Mouse (Mus musculus) heart, adult 2 months (tissue): ENCODE results near the gene Gdpd3. TPM values are rescaled to one million over a fixed set of nuclear protein-coding genes. Genes with fewer than 3 reads are reported as not detected.

Source experiments
- DNase-seq, 2 experiments: peaks; one replicate each; pipeline ENCODE4 v3.0.0; 2021
- H3K27ac ChIP-seq: fragments of 200-600 bp; 2 replicates; pipeline ENCODE4 v1.8.1; 2022
- H3K27me3 ChIP-seq: fragments of 200-500 bp; 2 replicates; pipeline ENCODE4 v1.6.1; 2012; ENCODE audit warnings: mild to moderate bottlenecking, low read length, inconsistent platforms, mixed read lengths; ENCODE audit not compliant: control insufficient read depth, insufficient read depth
- H3K36me3 ChIP-seq: fragments of 200-500 bp; 2 replicates; pipeline ENCODE4 v1.6.1; 2012; ENCODE audit warnings: low read length, inconsistent platforms; ENCODE audit not compliant: control insufficient read depth, insufficient read depth
- H3K4me1 ChIP-seq: fragments of 200-500 bp; 2 replicates; pipeline ENCODE4 v1.6.1; 2011; ENCODE audit warnings: low read length; ENCODE audit not compliant: control insufficient read depth, insufficient read depth
- H3K4me3 ChIP-seq: fragments of 200-600 bp; 2 replicates; pipeline ENCODE4 v1.8.1; 2022
- H3K79me2 ChIP-seq: fragments of 200-500 bp; replicated peaks from 2 replicates; pipeline ENCODE4 v1.6.1; 2012; ENCODE audit warnings: mild to moderate bottlenecking, inconsistent platforms, low read length, moderate library complexity, mixed read lengths; ENCODE audit not compliant: control insufficient read depth, insufficient read depth
- H3K9ac ChIP-seq: fragments of 200-500 bp; 2 replicates; pipeline ENCODE4 v1.6.1; 2012; ENCODE audit warnings: low read depth, mild to moderate bottlenecking, control low read depth, inconsistent platforms, low read length, mixed read lengths
- CTCF ChIP-seq: fragments of 200-600 bp; IDR thresholded peaks from 2 replicates; pipeline ENCODE4 v1.8.1; 2022; ENCODE audit warnings: antibody characterized with exemption, mild to moderate bottlenecking, moderate library complexity
- EP300 ChIP-seq: fragments of 200-500 bp; IDR thresholded peaks from 2 replicates; pipeline ENCODE4 v1.6.1; 2011; ENCODE audit warnings: low read depth, low read length, control low read depth; ENCODE audit not compliant: insufficient read depth
- POLR2A ChIP-seq: fragments of 200-500 bp; IDR thresholded peaks from 2 replicates; pipeline ENCODE4 v1.6.1; 2011; ENCODE audit warnings: mild to moderate bottlenecking, low read depth, low read length, control low read depth; ENCODE audit not compliant: insufficient read depth
- WGBS: fragments of 180-500 bp; shearing (Covaris S2); methylation state at CpG from one replicate; pipeline ENCODE4 v1.1.7; 2018; 5-methylcytosine and 5-hydroxymethylcytosine counted together
- intact Hi-C: fragments of 180-260 bp; cut with DNase I; formaldehyde crosslinking; loops from one replicate; pipeline ENCODE4 v1.15.1; 2025
- polyA plus RNA-seq: library from polyadenylated mRNA; depleted of rRNA; stranded (reverse); fragments of >200 nt; gene quantifications from 2 replicates; pipeline ENCODE4 v1.2.3, GENCODE M21; 2012
- total RNA-seq, 2 experiments: library from RNA; stranded (reverse); gene quantifications; 2 replicates each; pipeline ENCODE4 v1.2.3; 2021

Gdpd3 gene
- total and polyA plus RNA-seq, 3 experiments, result 1.3 to 4.3 (median 1.3) TPM

DNA sequence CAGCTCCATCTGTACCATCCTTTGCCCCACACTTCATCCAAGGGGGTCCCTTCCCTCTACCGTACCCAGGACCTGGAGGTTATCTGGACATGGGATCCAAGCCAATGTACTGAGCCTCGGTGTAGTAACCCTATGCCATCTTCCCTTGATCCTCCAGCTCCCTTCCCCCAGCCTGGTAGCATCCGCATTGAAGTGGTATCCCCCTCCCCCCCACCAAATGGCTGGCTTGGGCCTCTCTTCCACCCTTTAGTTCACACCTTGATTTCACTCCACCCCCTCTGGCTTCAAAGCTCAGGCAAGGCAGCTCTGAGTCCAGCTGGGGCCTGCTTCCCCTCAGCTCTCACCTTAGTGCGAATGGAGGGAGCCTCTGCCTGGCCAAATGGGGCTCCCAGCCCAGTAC lies 18.9 kb downstream of the Gdpd3 start:
- WGBS, result 64% methylated on average over 4 of the region's 4 CpGs

DNA sequence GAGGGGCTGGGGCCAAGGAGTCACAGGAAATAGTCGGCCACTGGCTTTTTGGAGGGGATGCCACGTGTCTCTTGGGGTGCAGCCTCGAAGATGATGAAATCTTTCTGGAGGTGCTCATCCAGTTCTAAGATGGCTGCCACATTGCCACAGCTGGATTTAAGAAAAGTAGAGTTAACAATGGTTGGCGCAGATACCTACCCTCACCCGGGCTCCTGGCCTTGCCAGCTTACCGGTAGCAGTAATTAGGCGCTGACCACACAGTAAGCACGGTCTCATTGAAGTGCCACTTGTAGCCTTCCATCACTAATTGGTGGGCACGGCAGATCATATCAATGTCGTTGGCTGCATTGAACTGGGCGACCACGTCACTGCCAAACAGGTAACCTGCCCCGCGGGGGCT lies 20.0 kb downstream of the Gdpd3 start:
- Histone ChIP-seq H3K4me3 (no peak overlapping the region), H3K27me3 (no peaks in the 10 kb centered on the region), H3K79me2 (no peaks in the 10 kb centered on the region; the same call in 1 of the 2 replicates), H3K27ac (no peak overlapping the region), H3K36me3 (peaks cover 4% of the 10 kb centered on the region; the same call in 1 of the 2 replicates), H3K4me1 (no peaks in the 10 kb centered on the region; the same call in 1 of the 2 replicates), H3K9ac (no peak overlapping the region)
- TF ChIP-seq POLR2A, result no peak
- intact Hi-C loops, result no loop called here
- DNase-seq, result no peak
- WGBS, result 85% methylated on average over 14 of the region's 14 CpGs

More for the DNA sequence above, 18.9 kb downstream of the Gdpd3 start:
- Histone ChIP-seq H3K4me1 (peaks cover 2% of the 10 kb centered on the region; the same call in 1 of the 2 replicates), H3K9ac (no peak overlapping the region), H3K27ac (no peak overlapping the region), H3K79me2 (no peaks in the 10 kb centered on the region; the same call in 1 of the 2 replicates), H3K27me3 (no peaks in the 10 kb centered on the region), H3K4me3 (no peak overlapping the region), H3K36me3 (no peaks in the 10 kb centered on the region)
- TF ChIP-seq POLR2A (no peak), EP300 (no peak), CTCF (no peak)
- intact Hi-C loops, result no loop called here
- no peak for DNase-seq

DNA sequence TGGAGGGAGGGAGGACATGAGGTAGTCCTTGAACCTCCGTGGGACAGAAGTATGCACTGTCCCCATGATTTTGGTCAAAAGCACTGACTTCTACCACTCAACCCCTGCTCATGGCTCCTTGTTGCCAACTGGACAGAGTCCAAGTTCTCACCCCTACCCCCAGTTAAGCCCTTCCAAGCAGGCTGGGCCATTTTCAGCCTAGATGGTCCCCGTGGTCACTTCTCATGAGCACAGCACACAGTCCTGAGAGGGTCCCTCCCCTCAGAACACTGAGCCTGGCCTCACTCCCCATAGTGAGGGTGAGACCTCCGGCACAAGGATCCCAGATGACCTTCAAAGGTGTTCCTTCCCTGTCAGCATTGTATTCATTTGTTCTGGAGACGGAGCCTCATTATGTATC lies 23.0 kb downstream of the Gdpd3 start:
- no peak overlapping the region for H3K9ac ChIP-seq
- H3K4me3 ChIP-seq, result no peak overlapping the region
- H3K27me3 ChIP-seq, result no peaks in the 10 kb centered on the region
- no peaks in the 10 kb centered on the region; the same call in 1 of the 2 replicates for H3K79me2 ChIP-seq
- H3K36me3 ChIP-seq, result peaks cover 7% of the 10 kb centered on the region
- intact Hi-C loops, result no loop called here
- H3K4me1 ChIP-seq, result peaks cover 2% of the 10 kb centered on the region
- DNase-seq, result no peak
- TF ChIP-seq POLR2A, result no peak
- no peak for TF ChIP-seq EP300
- TF ChIP-seq CTCF, result no peak
- WGBS, result 77% methylated on average over 4 of the region's 4 CpGs
- no peak overlapping the region for H3K27ac ChIP-seq

DNA sequence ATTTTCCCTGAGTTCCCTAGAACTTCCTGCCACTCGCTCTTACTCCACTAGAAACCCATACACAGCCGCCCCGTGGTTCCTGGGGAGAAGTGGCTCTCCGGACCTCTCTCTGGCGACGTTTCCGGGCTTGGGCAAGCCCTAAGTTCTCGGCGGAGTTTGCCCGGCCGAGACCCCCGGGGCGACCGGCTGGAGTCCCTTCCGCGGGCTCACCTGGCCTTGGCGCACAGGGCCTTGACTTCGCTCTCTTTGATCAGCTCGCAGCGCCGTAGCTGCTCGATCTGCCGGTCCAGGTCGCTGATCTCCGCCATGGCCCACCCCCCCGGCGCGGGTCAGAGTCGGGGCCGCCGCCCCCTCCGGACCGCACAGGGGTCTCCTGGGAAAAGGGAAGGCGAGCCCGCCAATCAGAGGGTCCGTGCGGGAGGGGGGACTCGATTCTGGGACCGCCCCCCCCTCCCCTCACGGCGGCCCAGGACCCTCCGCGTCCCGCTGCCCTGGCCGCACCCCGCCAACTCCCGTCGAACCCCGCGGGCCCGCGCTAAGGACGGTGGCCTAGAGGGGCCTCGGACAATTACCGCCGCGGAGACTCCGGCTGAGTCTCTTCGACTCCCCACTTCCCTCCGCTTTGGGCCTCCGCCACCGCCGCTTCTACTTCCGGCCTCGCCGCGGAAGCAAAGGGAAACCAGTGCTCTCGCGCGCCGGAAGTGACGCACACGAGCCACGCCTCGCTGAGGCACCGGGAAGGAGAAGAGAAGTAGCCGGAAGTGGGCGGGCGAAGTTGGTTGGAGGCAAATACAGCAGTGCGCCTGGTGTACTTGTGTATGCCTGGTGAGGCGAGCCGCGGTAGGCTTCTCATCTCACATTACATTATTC lies 26.0 kb downstream of the Gdpd3 start, which contains the start of gene Ppp4c:
TSS of gene Ppp4c (minus strand) at position 646 of the 870 bp plus-strand sequence.
- peak within 1 kb of the TSS; percentile 97 for H3K9ac ChIP-seq
- peaks cover 3% of the 10 kb centered on the region for H3K4me1 ChIP-seq
- H3K79me2 ChIP-seq, result no peaks in the 10 kb centered on the region; the same call in 1 of the 2 replicates
- WGBS, result under 1% methylated on average over 81 of the region's 83 CpGs
- H3K36me3 ChIP-seq, result peaks cover 21% of the 10 kb centered on the region
- intact Hi-C loops, result no loop called here
- TF ChIP-seq EP300 (peak; percentile 84), POLR2A (peak; percentile 90), CTCF (no peak)
- peak within 1 kb of the TSS; percentile 94 for H3K27ac ChIP-seq
- peak within 1 kb of the TSS; percentile 83 for H3K4me3 ChIP-seq
- no peaks in the 10 kb centered on the region for H3K27me3 ChIP-seq
- DNase-seq, result peak; percentile 96 to 98

DNA sequence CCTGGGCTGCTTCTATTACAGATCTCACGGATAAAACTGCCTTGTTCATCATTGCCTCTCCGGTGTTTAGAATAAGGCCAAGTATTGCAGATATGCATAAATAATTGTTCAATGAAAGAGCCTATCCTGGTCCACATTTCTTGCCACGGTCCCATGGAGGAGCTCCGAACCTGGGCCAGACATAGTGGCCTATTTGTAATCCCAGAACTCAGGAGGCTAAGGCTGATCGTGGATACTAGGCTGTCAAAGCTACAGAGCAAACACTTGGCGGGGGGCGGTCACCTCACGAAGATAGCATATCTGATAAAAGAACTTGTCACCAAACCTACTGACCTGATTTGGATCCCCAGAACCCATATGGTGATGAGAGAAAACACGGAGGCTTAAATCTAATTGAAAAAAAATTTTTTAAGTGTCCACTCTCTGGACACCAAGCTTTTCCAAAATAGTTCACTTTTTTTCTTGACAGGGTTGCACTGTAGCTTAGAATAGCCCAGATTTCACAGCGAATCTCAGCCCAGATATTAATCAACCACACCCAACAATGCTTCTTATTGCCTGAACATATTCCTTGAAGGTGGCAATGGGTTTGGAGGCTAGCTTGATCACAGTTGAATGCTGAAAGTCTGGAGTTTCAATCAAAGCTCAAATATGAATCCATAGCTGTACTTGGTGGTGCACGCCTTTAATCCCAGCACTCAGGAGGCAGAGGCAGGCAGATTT lies 26.7 kb downstream of the Gdpd3 start:
- intact Hi-C loops, result no loop called here
- 15% methylated on average over 11 of the region's 11 CpGs for WGBS

More for the DNA sequence above, 26.7 kb downstream of the Gdpd3 start:
- TF ChIP-seq CTCF (no peak), EP300 (no peak), POLR2A (no peak)
- Histone ChIP-seq H3K4me1 (peaks cover 3% of the 10 kb centered on the region), H3K79me2 (no peaks in the 10 kb centered on the region; the same call in 1 of the 2 replicates), H3K27me3 (no peaks in the 10 kb centered on the region), H3K27ac (peak overlapping the region; percentile 94), H3K36me3 (peaks cover 22% of the 10 kb centered on the region), H3K4me3 (peak overlapping the region; percentile 83), H3K9ac (no peak overlapping the region; the same call in 1 of the 2 replicates)
- DNase-seq, result no peak
